Mouse (Mus musculus): ENCODE data around the gene Cabin1. TPM values are rescaled to one million over a fixed set of nuclear protein-coding genes. Genes with fewer than 3 reads are reported as not detected.

Cabin1 gene
- polyA plus RNA-seq, 2 experiments = 32.3 to 42.6 TPM

DNA sequence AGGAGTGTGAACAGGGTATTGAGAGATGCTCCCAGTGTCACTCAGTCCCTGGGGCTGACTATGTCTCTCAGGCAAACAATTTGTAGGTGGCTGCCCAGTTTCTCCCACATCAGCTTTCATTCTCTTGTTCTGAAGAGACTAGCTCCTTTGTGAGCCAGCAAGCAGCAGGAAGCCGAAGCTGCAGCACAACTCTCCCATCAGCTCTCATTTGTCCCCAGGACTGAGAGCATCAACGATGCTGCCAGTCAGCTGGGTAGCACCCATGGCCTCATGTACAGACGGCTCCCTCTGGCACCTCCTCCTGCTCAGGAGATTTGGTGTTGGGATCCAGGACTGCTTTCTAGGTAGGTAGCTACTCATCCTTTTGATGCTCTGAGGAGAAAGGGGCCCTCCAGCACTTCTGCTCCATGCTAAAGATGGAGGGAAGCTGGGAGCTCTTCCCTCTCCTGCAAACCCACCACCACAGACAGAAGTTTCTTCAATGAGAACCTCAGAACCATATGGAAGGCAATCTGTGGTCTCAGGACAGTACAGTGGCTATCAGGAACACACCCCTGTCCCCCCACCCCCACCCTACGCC lies 97.6 kb downstream of the Cabin1 start:
- 43% methylated on average over 4 of the region's 4 CpGs for WGBS
- Histone ChIP-seq H3K4me3 (replicated peaks; ENCODE audit: low read length) (peak overlapping the region; percentile 70), H3K27me3 (ENCODE audit: control insufficient read depth, insufficient read depth, low read length) (no peaks in the 10 kb centered on the region), H3K27ac (replicated peaks; ENCODE audit: low read depth, low read length) (no peak overlapping the region), H3K36me3 (ENCODE audit: control insufficient read depth, insufficient read depth, low read length) (peaks cover 15% of the 10 kb centered on the region; the same call in 1 of the 2 replicates), H3K9ac (ENCODE audit: low read depth, low read length, severe bottlenecking) (peak overlapping the region; percentile 73), H3K4me2 (replicated peaks; ENCODE audit: low read depth, low read length, severe bottlenecking) (peak overlapping the region; percentile 97), H3K9me3 (ENCODE audit: control insufficient read depth, low read length) (no peaks in the 10 kb centered on the region), H3K4me1 (ENCODE audit: control insufficient read depth, insufficient read depth, low read length) (peaks cover 5% of the 10 kb centered on the region; the same call in 1 of the 2 replicates)
- no peak for TF ChIP-seq POLR2A (IDR thresholded peaks at IDR 0.05; ENCODE audit: borderline replicate concordance, extremely low read depth, insufficient read depth, insufficient read length)
- ATAC-seq (ENCODE audit: low FRiP score, low read depth) = no peak
- DNase-seq (ENCODE audit: low spot score) = no peak

DNA sequence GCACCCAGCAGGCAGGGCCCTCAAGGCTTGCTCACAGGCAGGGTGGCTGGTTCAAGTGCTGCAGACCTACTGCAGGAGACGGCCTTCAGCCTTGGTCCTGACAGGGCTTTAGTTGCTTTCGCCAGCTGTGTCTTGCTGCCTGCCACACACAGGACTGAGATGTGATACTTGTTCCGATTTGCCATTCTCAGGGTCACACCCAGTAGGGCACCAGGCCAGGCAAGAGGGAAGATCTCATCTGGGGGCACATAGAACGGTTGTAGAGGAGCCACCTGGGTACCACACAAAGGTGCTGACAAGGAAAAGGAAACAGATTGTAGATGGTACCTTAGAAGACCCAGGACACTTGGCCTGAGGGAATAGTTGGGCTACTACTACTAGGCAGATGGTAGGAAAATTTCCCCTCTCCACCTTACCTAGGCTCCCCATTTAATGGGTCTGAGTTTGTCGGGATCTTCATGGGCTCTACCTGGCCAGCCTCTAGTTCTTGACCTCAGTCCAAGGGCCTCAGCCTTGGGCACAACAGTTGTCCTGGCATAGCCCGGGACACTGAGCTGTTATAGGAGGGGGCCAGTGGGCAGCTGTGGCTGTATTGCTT lies 99.4 kb downstream of the Cabin1 start:
- Histone ChIP-seq H3K4me2 (replicated peaks; ENCODE audit: low read depth, low read length, severe bottlenecking) (no peak overlapping the region), H3K27ac (replicated peaks; ENCODE audit: low read depth, low read length) (no peak overlapping the region), H3K4me3 (replicated peaks; ENCODE audit: low read length) (no peak overlapping the region), H3K4me1 (ENCODE audit: control insufficient read depth, insufficient read depth, low read length) (peaks cover 5% of the 10 kb centered on the region; the same call in 1 of the 2 replicates), H3K27me3 (ENCODE audit: control insufficient read depth, insufficient read depth, low read length) (no peaks in the 10 kb centered on the region), H3K9me3 (ENCODE audit: control insufficient read depth, low read length) (no peaks in the 10 kb centered on the region), H3K36me3 (ENCODE audit: control insufficient read depth, insufficient read depth, low read length) (peaks cover 16% of the 10 kb centered on the region; the same call in 1 of the 2 replicates), H3K9ac (ENCODE audit: low read depth, low read length, severe bottlenecking) (no peak overlapping the region)
- 86% methylated on average over 6 of the region's 6 CpGs for WGBS
- TF ChIP-seq POLR2A (IDR thresholded peaks at IDR 0.05; ENCODE audit: borderline replicate concordance, extremely low read depth, insufficient read depth, insufficient read length) = no peak
- DNase-seq (ENCODE audit: low spot score) (no peak), ATAC-seq (ENCODE audit: low FRiP score, low read depth) (no peak)

DNA sequence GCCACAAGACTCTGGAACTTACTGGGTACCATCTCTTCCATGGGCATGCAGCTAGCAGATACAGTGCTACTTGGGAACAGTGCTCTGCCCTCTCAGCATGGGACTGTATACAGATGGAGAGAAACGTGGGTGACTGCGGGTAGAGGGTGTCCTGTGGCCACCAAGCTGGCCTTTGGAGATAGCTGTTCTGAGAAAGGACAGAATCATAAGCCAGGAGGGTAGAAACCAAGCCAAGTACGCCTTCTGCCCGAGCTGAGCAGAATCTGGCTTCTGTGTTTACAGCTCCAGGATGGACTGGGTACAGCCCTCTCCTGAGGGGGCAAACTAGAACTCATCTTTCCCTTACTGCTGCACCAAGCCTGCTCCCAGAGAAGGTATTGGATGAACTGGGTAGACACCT lies 101.6 kb downstream of the Cabin1 start:
- peaks cover 25% of the 10 kb centered on the region for H3K36me3 ChIP-seq (ENCODE audit: control insufficient read depth, insufficient read depth, low read length)
- WGBS = 82% methylated on average over 4 of the region's 4 CpGs
- DNase-seq (ENCODE audit: low spot score) = no peak

DNA sequence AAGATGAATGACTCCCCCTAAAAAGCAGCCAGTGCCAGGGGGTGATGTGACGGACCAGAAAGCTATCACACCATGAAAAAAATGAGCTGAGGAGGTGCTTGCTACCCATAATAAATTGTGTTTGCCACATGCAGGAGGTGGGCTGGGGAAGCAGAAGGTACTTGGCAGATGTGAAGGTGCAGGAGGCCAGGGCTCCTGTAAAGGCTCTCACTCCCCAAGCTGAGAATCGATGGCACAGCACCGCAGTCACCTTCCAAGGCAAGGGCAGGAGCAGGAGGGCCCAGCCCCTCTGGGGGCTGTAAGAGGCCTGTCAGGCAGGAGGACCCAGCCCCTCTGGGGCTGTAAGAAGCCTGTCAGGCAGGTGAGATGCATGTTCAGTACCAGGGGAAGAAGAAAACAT lies 102.3 kb downstream of the Cabin1 start:
- no peak overlapping the region for H3K4me3 ChIP-seq (replicated peaks; ENCODE audit: low read length)
- 89% methylated on average over 3 of the region's 3 CpGs for WGBS
- no peaks in the 10 kb centered on the region; the same call in 1 of the 2 replicates for H3K4me1 ChIP-seq (ENCODE audit: control insufficient read depth, insufficient read depth, low read length)
- no peaks in the 10 kb centered on the region for H3K27me3 ChIP-seq (ENCODE audit: control insufficient read depth, insufficient read depth, low read length)
- no peaks in the 10 kb centered on the region for H3K9me3 ChIP-seq (ENCODE audit: control insufficient read depth, low read length)
- peaks cover 32% of the 10 kb centered on the region for H3K36me3 ChIP-seq (ENCODE audit: control insufficient read depth, insufficient read depth, low read length)
- no peak for DNase-seq (ENCODE audit: low spot score)
- no peak overlapping the region for H3K27ac ChIP-seq (replicated peaks; ENCODE audit: low read depth, low read length)
- ATAC-seq (ENCODE audit: low FRiP score, low read depth) = no peak
- no peak overlapping the region for H3K4me2 ChIP-seq (replicated peaks; ENCODE audit: low read depth, low read length, severe bottlenecking)
- H3K9ac ChIP-seq (ENCODE audit: low read depth, low read length, severe bottlenecking) = no peak overlapping the region
- TF ChIP-seq POLR2A (IDR thresholded peaks at IDR 0.05; ENCODE audit: borderline replicate concordance, extremely low read depth, insufficient read depth, insufficient read length) = no peak

More for the DNA sequence above, 101.6 kb downstream of the Cabin1 start:
- H3K4me1 ChIP-seq (ENCODE audit: control insufficient read depth, insufficient read depth, low read length) = no peaks in the 10 kb centered on the region; the same call in 1 of the 2 replicates
- no peak for TF ChIP-seq POLR2A (IDR thresholded peaks at IDR 0.05; ENCODE audit: borderline replicate concordance, extremely low read depth, insufficient read depth, insufficient read length)
- no peaks in the 10 kb centered on the region for H3K9me3 ChIP-seq (ENCODE audit: control insufficient read depth, low read length)
- H3K27ac ChIP-seq (replicated peaks; ENCODE audit: low read depth, low read length) = no peak overlapping the region
- no peak overlapping the region for H3K9ac ChIP-seq (ENCODE audit: low read depth, low read length, severe bottlenecking)
- H3K27me3 ChIP-seq (ENCODE audit: control insufficient read depth, insufficient read depth, low read length) = no peaks in the 10 kb centered on the region
- H3K4me3 ChIP-seq (replicated peaks; ENCODE audit: low read length) = no peak overlapping the region
- H3K4me2 ChIP-seq (replicated peaks; ENCODE audit: low read depth, low read length, severe bottlenecking) = no peak overlapping the region
- ATAC-seq (ENCODE audit: low FRiP score, low read depth) = no peak

DNA sequence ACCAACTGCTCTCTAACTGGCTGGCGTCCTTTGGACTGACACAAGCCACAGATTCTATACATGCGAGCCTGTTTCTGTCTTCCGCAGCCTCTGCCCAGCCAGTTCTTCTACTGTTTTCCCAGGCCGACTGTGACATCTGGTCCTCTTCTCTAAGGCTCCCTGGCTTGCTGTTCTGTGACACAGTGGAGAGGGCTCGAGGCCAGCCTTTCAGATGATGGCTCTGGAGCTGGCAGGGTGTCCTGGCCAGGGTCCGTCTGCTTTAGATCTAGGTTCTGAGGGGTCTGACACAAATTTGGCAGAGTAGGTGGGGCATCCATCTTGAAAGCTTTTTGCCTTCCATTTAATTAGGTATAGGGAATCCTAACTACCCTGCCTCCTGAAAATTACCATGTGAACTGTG lies 102.8 kb downstream of the Cabin1 start:
- no peak overlapping the region for H3K9ac ChIP-seq (ENCODE audit: low read depth, low read length, severe bottlenecking)
- TF ChIP-seq POLR2A (IDR thresholded peaks at IDR 0.05; ENCODE audit: borderline replicate concordance, extremely low read depth, insufficient read depth, insufficient read length) = no peak
- H3K9me3 ChIP-seq (ENCODE audit: control insufficient read depth, low read length) = no peaks in the 10 kb centered on the region
- no peaks in the 10 kb centered on the region for H3K27me3 ChIP-seq (ENCODE audit: control insufficient read depth, insufficient read depth, low read length)
- H3K36me3 ChIP-seq (ENCODE audit: control insufficient read depth, insufficient read depth, low read length) = peaks cover 37% of the 10 kb centered on the region
- DNase-seq (ENCODE audit: low spot score) (no peak), ATAC-seq (ENCODE audit: low FRiP score, low read depth) (no peak)
- no peak overlapping the region for H3K4me3 ChIP-seq (replicated peaks; ENCODE audit: low read length)
- H3K4me2 ChIP-seq (replicated peaks; ENCODE audit: low read depth, low read length, severe bottlenecking) = no peak overlapping the region
- WGBS = 86% methylated on average over 6 of the region's 6 CpGs
- H3K27ac ChIP-seq (replicated peaks; ENCODE audit: low read depth, low read length) = no peak overlapping the region
- H3K4me1 ChIP-seq (ENCODE audit: control insufficient read depth, insufficient read depth, low read length) = no peaks in the 10 kb centered on the region; the same call in 1 of the 2 replicates
